8 mouse cellular contexts compared by ENCODE assay signal in genomic region chr11:3314148-3314547, GRCm38 (mm10). TPM values are rescaled to one million over a fixed set of nuclear protein-coding genes. Genes with fewer than 3 reads are reported as not detected.
A peak's percentile ranks its signal among the peaks of the same experiment; 100 is the strongest.
DNase-seq lines count a peak whose midpoint lies in the region; ATAC-seq and TF ChIP-seq lines count a peak whose summit lies in the region.

No protein-coding gene starts in this region.

- WGBS in forebrain, postnatal 0 days: 37% methylated on average over 2 of the region's 2 CpGs
- 39% methylated on average over 2 of the region's 2 CpGs for WGBS in kidney, embryonic 14.5 days
- 22% methylated on average over 2 of the region's 2 CpGs for WGBS in stomach, embryonic 15.5 days

- H3K27ac ChIP-seq in CH12.LX (ENCODE audit: insufficient read depth, low read depth): no peak overlapping the region
- H3K27ac ChIP-seq in forebrain, postnatal 0 days (ENCODE audit: low read depth, low read length): no peak overlapping the region
- no peak overlapping the region for H3K27ac ChIP-seq in kidney, embryonic 14.5 days (ENCODE audit: low read depth, low read length)
- H3K27ac ChIP-seq in stomach, embryonic 15.5 days: no peak overlapping the region

- H3K4me1 ChIP-seq in CH12.LX (ENCODE audit: control insufficient read depth in 1 of 2, insufficient read depth in 2 of 2): peaks cover 0 to 39% of the 10 kb centered on the region in 2 experiments; a peak in 2 of 4 replicates
- no peaks in the 10 kb centered on the region for H3K4me1 ChIP-seq in forebrain, postnatal 0 days (ENCODE audit: insufficient read depth)
- H3K4me1 ChIP-seq in kidney, embryonic 14.5 days (ENCODE audit: control insufficient read depth, insufficient read depth, low read length): no peaks in the 10 kb centered on the region
- H3K4me1 ChIP-seq in stomach, embryonic 15.5 days: no peaks in the 10 kb centered on the region

- no peak for TF ChIP-seq POLR2A in CH12.LX (IDR thresholded peaks at IDR 0.05; ENCODE audit: low read depth, low read length)

- no peaks in the 10 kb centered on the region for H3K27me3 ChIP-seq in CH12.LX (replicated peaks)
- H3K27me3 ChIP-seq in forebrain, postnatal 0 days (ENCODE audit: insufficient read depth, low read length): no peaks in the 10 kb centered on the region
- no peaks in the 10 kb centered on the region for H3K27me3 ChIP-seq in kidney, embryonic 14.5 days (ENCODE audit: control insufficient read depth, insufficient read depth, low read length)
- H3K27me3 ChIP-seq in stomach, embryonic 15.5 days (replicated peaks): no peaks in the 10 kb centered on the region

- peak; percentile 79 for DNase-seq in layer of hippocampus, adult 11-12 months (ENCODE audit: low spot score)
- no peak for DNase-seq in layer of hippocampus, postnatal 36 days
- peak; percentile 61 for DNase-seq in CH12.LX (ENCODE audit: extremely low read depth)
- DNase-seq in cerebellum, adult 11-12 months: peak; percentile 69
- DNase-seq in forebrain, postnatal 0 days: peak; percentile 51
- DNase-seq in lung, postnatal 25 days (ENCODE audit: low spot score): peak; percentile 72

- dilution Hi-C loops in CH12.LX (cut with MboI; ENCODE audit: extremely low pct_ligation_motif_present, extremely low pct_unique_long_range_greater_than_20kb, low sequenced_read_pairs): no loop called here

- in situ Hi-C loops in CH12.LX (cut with MboI; ENCODE audit: low pct_ligation_motif_present, low pct_unique_long_range_greater_than_20kb, low sequenced_read_pairs): no loop called here

- peak; percentile 64 for ATAC-seq in forebrain, postnatal 0 days
- peak; percentile 68; the same call in 1 of the 2 replicates for ATAC-seq in kidney, embryonic 14.5 days (ENCODE audit: low FRiP score, low TSS enrichment)
- peak; percentile 65 for ATAC-seq in stomach, embryonic 15.5 days (ENCODE audit: insufficient read depth, low FRiP score, low read depth)

- peaks cover 11 to 54% of the 10 kb centered on the region in 2 experiments for H3K36me3 ChIP-seq in CH12.LX (replicated peaks in 1 of 2; ENCODE audit: control insufficient read depth in 1 of 2, insufficient read depth in 1 of 2, low read length in 1 of 2)
- peaks cover 19% of the 10 kb centered on the region for H3K36me3 ChIP-seq in forebrain, postnatal 0 days (ENCODE audit: insufficient read depth)
- peaks cover 27% of the 10 kb centered on the region for H3K36me3 ChIP-seq in kidney, embryonic 14.5 days (ENCODE audit: control insufficient read depth, insufficient read depth, low read length)
- H3K36me3 ChIP-seq in stomach, embryonic 15.5 days: peaks cover 16% of the 10 kb centered on the region; the same call in 1 of the 2 replicates

- H3K4me2 ChIP-seq in CH12.LX (ENCODE audit: insufficient read depth, low read depth, poor library complexity, severe bottlenecking): no peak overlapping the region
- H3K4me2 ChIP-seq in forebrain, postnatal 0 days (ENCODE audit: low read depth): no peak overlapping the region
- no peak overlapping the region for H3K4me2 ChIP-seq in kidney, embryonic 14.5 days (replicated peaks; ENCODE audit: low read depth, low read length)
- H3K4me2 ChIP-seq in stomach, embryonic 15.5 days: no peak overlapping the region

- no peak for TF ChIP-seq EP300 in CH12.LX (IDR thresholded peaks at IDR 0.05; ENCODE audit: low read length)

- no peak overlapping the region for H3K4me3 ChIP-seq in CH12.LX (replicated peaks in 1 of 3; ENCODE audit: low read depth in 2 of 3, low read length in 2 of 3, poor library complexity in 1 of 3)
- H3K4me3 ChIP-seq in forebrain, postnatal 0 days (ENCODE audit: low read depth, low read length): no peak overlapping the region
- no peak overlapping the region for H3K4me3 ChIP-seq in kidney, embryonic 14.5 days (ENCODE audit: low read length)
- no peak overlapping the region for H3K4me3 ChIP-seq in stomach, embryonic 15.5 days (replicated peaks)

- no peak overlapping the region for H3K9ac ChIP-seq in CH12.LX (ENCODE audit: insufficient read depth, low read depth)
- no peak overlapping the region for H3K9ac ChIP-seq in forebrain, postnatal 0 days
- H3K9ac ChIP-seq in kidney, embryonic 14.5 days (ENCODE audit: low read depth, low read length): no peak overlapping the region
- no peak overlapping the region for H3K9ac ChIP-seq in stomach, embryonic 15.5 days

- peak; percentile 58 for TF ChIP-seq RAD21 in CH12.LX (IDR thresholded peaks at IDR 0.05; ENCODE audit: low read depth, low read length)

- peak; percentile 72 to 75 for TF ChIP-seq CTCF in CH12.LX (conservative IDR thresholded peaks at IDR 0.05 in 1 of 2, IDR thresholded peaks at IDR 0.05 in 1 of 2; ENCODE audit: low read depth in 2 of 2, low read length in 2 of 2)
- peak; percentile 65 for TF ChIP-seq CTCF in forebrain, postnatal 0 days (IDR thresholded peaks at IDR 0.05; ENCODE audit: low read depth)

- H3K9me3 ChIP-seq in CH12.LX (replicated peaks; ENCODE audit: low read length): peaks cover 3% of the 10 kb centered on the region
- H3K9me3 ChIP-seq in forebrain, postnatal 0 days (ENCODE audit: low read length): no peaks in the 10 kb centered on the region
- no peaks in the 10 kb centered on the region for H3K9me3 ChIP-seq in kidney, embryonic 14.5 days (ENCODE audit: control insufficient read depth, low read length)
- H3K9me3 ChIP-seq in stomach, embryonic 15.5 days: no peaks in the 10 kb centered on the region

- no peaks in the 10 kb centered on the region for H3K79me2 ChIP-seq in CH12.LX (replicated peaks; ENCODE audit: control insufficient read depth, extremely low read depth, insufficient read depth, poor library complexity, severe bottlenecking)

TF ChIP-seq in CH12.LX, 34 proteins besides CTCF, POLR2A, EP300 and RAD21:
- TF ChIP-seq ZNF384 (IDR thresholded peaks at IDR 0.05; ENCODE audit: low read depth, low read length) (0 out of 2 replicates have a peak, but pooled peaks have one; percentile 8), MAZ (IDR thresholded peaks at IDR 0.05; ENCODE audit: low read depth, low read length) (no peak), SMC3 (IDR thresholded peaks at IDR 0.05; ENCODE audit: low read depth, low read length) (peak; percentile 62), NRF1 (IDR thresholded peaks at IDR 0.05; ENCODE audit: low read depth, low read length) (no peak), MXI1 (IDR thresholded peaks at IDR 0.05; ENCODE audit: low read depth, low read length) (no peak), RCOR1 (conservative IDR thresholded peaks at IDR 0.05; ENCODE audit: low read depth, low read length) (no peak), BHLHE40 (IDR thresholded peaks at IDR 0.05; ENCODE audit: low read depth, low read length) (0 out of 2 replicates have a peak, but pooled peaks have one; percentile 6)

RNA-seq across cellular contexts. Expression of gene Pik3ip1, which starts 16.1 kb away (rescaled TPM):
- 10 to 100 TPM; 40.5 to 45.6 TPM for total RNA-seq in layer of hippocampus, postnatal 36 days (2021)
- total RNA-seq in CH12.LX (2012; rRNA removed) (1.3 and 2.6 TPM in 2 replicates), CH12.LX (2014; rRNA removed) (0.39 and 0.80 TPM in 2 replicates)
- polyA plus RNA-seq in CH12.LX (2012; ENCODE audit: insufficient read length, low read depth): 1.3 and 1.9 TPM in 2 replicates
- 36.2 and 47.8 TPM in 2 replicates for total RNA-seq in forebrain, postnatal 0 days (2014; rRNA removed)
- polyA plus RNA-seq in forebrain, postnatal 0 days (2015; fragmentation: Nextera tagmentation; extraction: Ambion mirVana): 30.3 and 37.3 TPM in 2 replicates
- polyA plus RNA-seq in kidney, embryonic 14.5 days (2014; fragmentation: Nextera tagmentation; extraction: Ambion mirVana): 7.0 and 7.8 TPM in 2 replicates
- 10.6 and 12.1 TPM in 2 replicates for polyA plus RNA-seq in stomach, embryonic 15.5 days (2015; fragmentation: Nextera tagmentation; extraction: Ambion mirVana)

RNA-seq across cellular contexts. Expression of gene Patz1, which starts 25.5 kb away (rescaled TPM):
- 10 to 100 TPM; 52.1 to 54.1 TPM for total RNA-seq in layer of hippocampus, postnatal 36 days (2021)
- total RNA-seq in CH12.LX (2012; rRNA removed): 29.5 and 30.5 TPM in 2 replicates
- 30.8 and 31.5 TPM in 2 replicates for total RNA-seq in CH12.LX (2014; rRNA removed)
- 35.3 and 37.4 TPM in 2 replicates for polyA plus RNA-seq in CH12.LX (2012; ENCODE audit: insufficient read length, low read depth)
- total RNA-seq in forebrain, postnatal 0 days (2014; rRNA removed): 58.2 and 70.7 TPM in 2 replicates
- polyA plus RNA-seq in forebrain, postnatal 0 days (2015; fragmentation: Nextera tagmentation; extraction: Ambion mirVana): 39.5 and 43.0 TPM in 2 replicates
- 55.9 and 76.6 TPM in 2 replicates for polyA plus RNA-seq in kidney, embryonic 14.5 days (2014; fragmentation: Nextera tagmentation; extraction: Ambion mirVana)
- polyA plus RNA-seq in stomach, embryonic 15.5 days (2015; fragmentation: Nextera tagmentation; extraction: Ambion mirVana): 39.9 and 42.0 TPM in 2 replicates

RNA-seq across cellular contexts. Expression of gene Drg1, which starts 47.9 kb away (rescaled TPM):
- 100 to 1,000 TPM in 1 of 2 experiments, 10 to 100 TPM in 1; 96.5 to 101 TPM for total RNA-seq in layer of hippocampus, postnatal 36 days (2021)
- total RNA-seq in CH12.LX (2012; rRNA removed) (158 and 189 TPM in 2 replicates), CH12.LX (2014; rRNA removed) (439 and 480 TPM in 2 replicates)
- 249 and 267 TPM in 2 replicates for polyA plus RNA-seq in CH12.LX (2012; ENCODE audit: insufficient read length, low read depth)
- total RNA-seq in forebrain, postnatal 0 days (2014; rRNA removed): 115 and 147 TPM in 2 replicates
- polyA plus RNA-seq in forebrain, postnatal 0 days (2015; fragmentation: Nextera tagmentation; extraction: Ambion mirVana): 201 and 218 TPM in 2 replicates
- 225 and 249 TPM in 2 replicates for polyA plus RNA-seq in kidney, embryonic 14.5 days (2014; fragmentation: Nextera tagmentation; extraction: Ambion mirVana)
- polyA plus RNA-seq in stomach, embryonic 15.5 days (2015; fragmentation: Nextera tagmentation; extraction: Ambion mirVana): 223 and 232 TPM in 2 replicates

Comparison
In these comparisons a context has a peak if more than half of its experiments do, and no peak if none do; other contexts are left out.
1. DNase-seq: peak in layer of hippocampus, adult 11-12 months (single experiment), CH12.LX (single experiment), cerebellum, adult 11-12 months (single experiment), forebrain, postnatal 0 days (single experiment) and lung, postnatal 25 days (single experiment); none in layer of hippocampus, postnatal 36 days (0 of 2).
2. Peak in every context shown above with its lines, with median percentiles within 50 percentile points of each other: ATAC-seq.